Mouse (Mus musculus) hindbrain, postnatal 0 days (tissue): ENCODE data around the gene Crhr1. TPM values are rescaled to one million over a fixed set of nuclear protein-coding genes. Genes with fewer than 3 reads are reported as not detected.
A peak's percentile ranks its signal among the peaks of the same experiment; 100 is the strongest.

ENCODE experiments used
- ATAC-seq: fragments of 200-750 bp; cut with Nextera tagmentation; 2 replicates; pipeline ENCODE4 v1.8.0; 2017; ENCODE audit warnings: mild to moderate bottlenecking, moderate TSS enrichment, moderate library complexity
- DNase-seq: peaks from one replicate; pipeline ENCODE4 v3.0.0-alpha.2; 2015; ENCODE audit warnings: low spot score
- H3K27ac ChIP-seq: fragments of 300-500 bp; sonication (generic); 2 replicates; pipeline ENCODE4 v1.5.1; 2014; ENCODE audit warnings: mild to moderate bottlenecking
- H3K27me3 ChIP-seq: fragments of 300-500 bp; sonication (generic); 2 replicates; pipeline ENCODE4 v1.6.1; 2014; ENCODE audit warnings: low read length, mixed read lengths; ENCODE audit not compliant: insufficient read depth
- H3K36me3 ChIP-seq: fragments of 300-500 bp; sonication (generic); 2 replicates; pipeline ENCODE4 v1.6.1; 2014; ENCODE audit warnings: low read length, mixed read lengths; ENCODE audit not compliant: insufficient read depth
- H3K4me1 ChIP-seq: fragments of 300-500 bp; sonication (generic); 2 replicates; pipeline ENCODE4 v1.6.1; 2014; ENCODE audit warnings: antibody characterized with exemption, low read length, mixed read lengths; ENCODE audit not compliant: insufficient read depth
- H3K4me2 ChIP-seq: fragments of 300-500 bp; sonication (generic); 2 replicates; pipeline ENCODE4 v1.6.1; 2014; ENCODE audit warnings: low read depth, mild to moderate bottlenecking, low read length, moderate library complexity, mixed read lengths
- H3K4me3 ChIP-seq: fragments of 300-500 bp; sonication (generic); 2 replicates; pipeline ENCODE4 v1.5.1; 2014; ENCODE audit warnings: low read length
- H3K9ac ChIP-seq: fragments of 300-500 bp; sonication (generic); replicated peaks from 2 replicates; pipeline ENCODE4 v1.6.1; 2014; ENCODE audit warnings: mild to moderate bottlenecking, low read length, moderate library complexity, mixed read lengths
- H3K9me3 ChIP-seq: fragments of 300-500 bp; sonication (generic); 2 replicates; pipeline ENCODE4 v1.6.1; 2016; ENCODE audit warnings: low read length, mixed read lengths
- CTCF ChIP-seq: IDR thresholded peaks from 2 replicates; pipeline ENCODE4 v1.5.1; 2016; ENCODE audit warnings: antibody characterized with exemption, control low read depth, low read depth
- WGBS: fragments of 180-500 bp; shearing (Covaris S2); extraction: QIAGEN DNeasy Blood & Tissue Kit; methylation state at CpG from one replicate; pipeline ENCODE4 v1.1.7; 2014; 5-methylcytosine and 5-hydroxymethylcytosine counted together
- polyA plus RNA-seq: library from polyadenylated mRNA; unstranded; fragments of >200 nt; fragmentation: Nextera tagmentation; extraction: Ambion mirVana; gene quantifications from 2 replicates; pipeline ENCODE4 v1.2.1, GENCODE M21; 2015
- total RNA-seq: library from RNA; depleted of rRNA; stranded (reverse); fragments of >200 nt; gene quantifications from 2 replicates; pipeline ENCODE4 v1.2.3, GENCODE M21; 2014

Crhr1 gene
- total and polyA plus RNA-seq, 2 experiments from 2014 or later, result 6.8 to 28.0 TPM

DNA sequence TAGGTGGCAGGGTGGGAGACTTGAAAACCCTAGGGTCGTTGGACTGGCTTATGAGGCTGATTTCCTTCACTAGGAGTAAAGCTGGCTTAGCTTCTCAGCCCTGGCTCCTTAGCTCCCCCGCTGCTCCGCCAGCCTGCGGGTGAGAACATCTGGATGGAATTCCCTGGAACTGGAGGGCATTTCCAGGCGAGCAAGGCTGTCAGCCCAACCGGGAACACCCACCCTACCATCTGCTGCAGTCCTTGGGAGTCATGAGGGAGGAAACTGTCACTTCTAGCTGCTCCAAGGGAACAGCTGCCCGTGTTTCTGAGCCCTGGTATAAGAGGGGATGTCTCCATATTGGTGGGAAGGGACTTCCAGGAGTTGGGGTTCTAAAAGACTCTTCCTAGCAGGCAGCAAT is 33.1 kb upstream of the Crhr1 start:
- Histone ChIP-seq H3K9ac (no peak overlapping the region), H3K4me3 (no peak overlapping the region), H3K9me3 (no peaks in the 10 kb centered on the region), H3K4me1 (peaks cover 4% of the 10 kb centered on the region; the same call in 1 of the 2 replicates), H3K27me3 (no peaks in the 10 kb centered on the region), H3K36me3 (no peaks in the 10 kb centered on the region), H3K27ac (no peak overlapping the region), H3K4me2 (no peak overlapping the region)
- 33% methylated on average over 7 of the region's 7 CpGs for WGBS
- ATAC-seq (no peak), DNase-seq (peak; percentile 13)
- TF ChIP-seq CTCF, result no peak

DNA sequence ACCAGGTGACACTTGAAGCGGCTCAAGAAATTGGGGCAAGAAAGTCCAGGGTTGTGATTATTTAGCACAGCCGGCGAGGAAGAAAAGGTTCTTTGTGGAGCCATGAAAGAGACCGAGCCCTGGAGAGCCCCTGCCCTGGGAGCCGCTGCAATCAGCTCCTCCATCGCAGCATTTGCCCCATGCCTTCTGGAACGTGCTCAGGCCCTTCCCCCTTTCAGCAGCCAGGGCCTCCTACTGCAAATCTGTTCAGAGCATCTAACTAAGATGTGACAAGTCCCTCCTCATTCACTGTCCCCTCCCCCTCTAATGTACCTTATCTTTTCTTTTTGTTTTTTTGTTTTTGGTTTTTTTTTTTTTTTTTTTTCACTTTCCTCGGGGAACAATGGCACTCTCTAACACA is 30.0 kb upstream of the Crhr1 start:
- H3K27ac ChIP-seq, result no peak overlapping the region
- H3K4me2 ChIP-seq, result no peak overlapping the region
- 22% methylated on average over 8 of the region's 8 CpGs for WGBS
- no peaks in the 10 kb centered on the region for H3K27me3 ChIP-seq
- DNase-seq (no peak), ATAC-seq (no peak)
- no peak overlapping the region for H3K4me3 ChIP-seq
- TF ChIP-seq CTCF, result no peak
- peaks cover 9% of the 10 kb centered on the region for H3K4me1 ChIP-seq
- no peaks in the 10 kb centered on the region for H3K9me3 ChIP-seq
- H3K9ac ChIP-seq, result no peak overlapping the region
- no peaks in the 10 kb centered on the region for H3K36me3 ChIP-seq

DNA sequence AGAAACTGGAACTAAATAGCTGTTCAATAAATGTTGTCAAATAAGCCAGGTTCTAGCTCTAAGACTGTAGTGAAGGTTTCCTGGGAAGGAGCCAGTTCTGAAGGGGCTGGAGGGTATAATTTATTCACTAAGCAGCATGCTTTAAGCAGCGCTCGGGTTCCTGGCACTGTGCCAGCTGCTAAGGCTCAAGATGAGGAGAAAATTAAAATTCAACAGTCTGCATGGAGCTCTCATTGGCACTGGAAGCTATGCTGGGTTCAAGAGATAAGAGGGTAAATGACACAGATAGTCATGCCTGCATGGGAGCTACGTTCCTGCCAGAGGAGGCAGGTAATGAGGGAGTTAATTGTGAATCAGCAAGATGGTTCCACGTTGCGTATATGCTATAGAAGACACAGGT is 26.3 kb upstream of the Crhr1 start:
- no peak overlapping the region for H3K9ac ChIP-seq
- H3K4me1 ChIP-seq, result peaks cover 6% of the 10 kb centered on the region; the same call in 1 of the 2 replicates
- H3K27ac ChIP-seq, result no peak overlapping the region
- no peaks in the 10 kb centered on the region for H3K27me3 ChIP-seq
- H3K4me3 ChIP-seq, result no peak overlapping the region
- 32% methylated on average over 5 of the region's 5 CpGs for WGBS
- H3K36me3 ChIP-seq, result no peaks in the 10 kb centered on the region
- no peak overlapping the region for H3K4me2 ChIP-seq
- ATAC-seq, result peak; percentile 60
- DNase-seq, result peak; percentile 92
- TF ChIP-seq CTCF, result no peak
- H3K9me3 ChIP-seq, result no peaks in the 10 kb centered on the region

GRCm38 (mm10) chr11:104106969-104107368 is 25.7 kb upstream of the Crhr1 start:
- Histone ChIP-seq H3K4me1 (peaks cover 6% of the 10 kb centered on the region; the same call in 1 of the 2 replicates), H3K36me3 (no peaks in the 10 kb centered on the region), H3K4me3 (no peak overlapping the region), H3K27ac (no peak overlapping the region), H3K9me3 (no peaks in the 10 kb centered on the region), H3K4me2 (no peak overlapping the region), H3K9ac (no peak overlapping the region), H3K27me3 (no peaks in the 10 kb centered on the region)
- no peak for ATAC-seq
- 31% methylated on average over 2 of the region's 2 CpGs for whole genome bisulfite sequencing
- DNase-seq, result peak; percentile 7
- no peak for TF ChIP-seq CTCF

- no peak for TF ChIP-seq CTCF
- H3K27ac ChIP-seq, result no peak overlapping the region
- no peak overlapping the region for H3K4me3 ChIP-seq
- DNase-seq (peak; percentile 56), ATAC-seq (no peak)
- H3K4me2 ChIP-seq, result no peak overlapping the region
- no peak overlapping the region for H3K9ac ChIP-seq
- H3K9me3 ChIP-seq, result no peaks in the 10 kb centered on the region
- WGBS, result 68% methylated on average over 1 of the region's 1 CpGs
- no peaks in the 10 kb centered on the region for H3K36me3 ChIP-seq
- H3K4me1 ChIP-seq, result peaks cover 6% of the 10 kb centered on the region; the same call in 1 of the 2 replicates
- no peaks in the 10 kb centered on the region for H3K27me3 ChIP-seq
Observed at GRCm38 (mm10) chr11:104110366-104110765, 22.3 kb upstream of the Crhr1 start.

DNA sequence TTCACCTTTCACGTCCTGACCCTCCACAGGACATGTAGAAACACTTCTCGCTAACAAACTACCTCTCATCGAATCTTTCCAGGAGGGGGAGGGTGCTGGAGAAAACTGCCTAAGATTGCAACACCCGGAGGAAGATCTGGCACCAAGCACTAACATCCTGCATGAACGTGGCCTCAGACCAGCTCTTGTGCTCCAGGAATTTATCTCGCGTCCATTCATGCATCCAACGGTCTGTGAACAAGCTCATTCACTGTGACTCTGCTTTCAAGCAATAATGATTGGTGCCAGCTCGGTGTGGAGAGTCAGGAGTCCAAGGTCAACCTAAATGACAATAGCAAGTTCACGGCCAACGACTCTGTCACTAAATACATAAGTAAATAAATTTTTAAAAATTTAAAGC is 20.8 kb upstream of the Crhr1 start:
- H3K36me3 ChIP-seq, result no peaks in the 10 kb centered on the region
- H3K27ac ChIP-seq, result no peak overlapping the region
- no peak overlapping the region for H3K4me3 ChIP-seq
- no peaks in the 10 kb centered on the region for H3K27me3 ChIP-seq
- DNase-seq (no peak), ATAC-seq (no peak)
- no peaks in the 10 kb centered on the region for H3K4me1 ChIP-seq
- no peak overlapping the region for H3K9ac ChIP-seq
- H3K4me2 ChIP-seq, result no peak overlapping the region
- no peak for TF ChIP-seq CTCF
- 47% methylated on average over 11 of the region's 11 CpGs for WGBS
- no peaks in the 10 kb centered on the region for H3K9me3 ChIP-seq

GRCm38 (mm10) chr11:104113699-104114098 is 19.0 kb upstream of the Crhr1 start:
- no peak for DNase-seq
- H3K36me3 ChIP-seq, result no peaks in the 10 kb centered on the region
- no peak overlapping the region for H3K4me2 ChIP-seq

More at GRCm38 (mm10) chr11:104113699-104114098, 19.0 kb upstream of the Crhr1 start:
- ATAC-seq, result no peak
- 49% methylated on average over 6 of the region's 6 CpGs for WGBS
- Histone ChIP-seq H3K9me3 (no peaks in the 10 kb centered on the region), H3K4me1 (no peaks in the 10 kb centered on the region), H3K9ac (no peak overlapping the region), H3K4me3 (no peak overlapping the region), H3K27ac (no peak overlapping the region), H3K27me3 (no peaks in the 10 kb centered on the region)
- no peak for TF ChIP-seq CTCF
